8 mouse cellular contexts compared by ENCODE assay signal in the genomic region with DNA sequence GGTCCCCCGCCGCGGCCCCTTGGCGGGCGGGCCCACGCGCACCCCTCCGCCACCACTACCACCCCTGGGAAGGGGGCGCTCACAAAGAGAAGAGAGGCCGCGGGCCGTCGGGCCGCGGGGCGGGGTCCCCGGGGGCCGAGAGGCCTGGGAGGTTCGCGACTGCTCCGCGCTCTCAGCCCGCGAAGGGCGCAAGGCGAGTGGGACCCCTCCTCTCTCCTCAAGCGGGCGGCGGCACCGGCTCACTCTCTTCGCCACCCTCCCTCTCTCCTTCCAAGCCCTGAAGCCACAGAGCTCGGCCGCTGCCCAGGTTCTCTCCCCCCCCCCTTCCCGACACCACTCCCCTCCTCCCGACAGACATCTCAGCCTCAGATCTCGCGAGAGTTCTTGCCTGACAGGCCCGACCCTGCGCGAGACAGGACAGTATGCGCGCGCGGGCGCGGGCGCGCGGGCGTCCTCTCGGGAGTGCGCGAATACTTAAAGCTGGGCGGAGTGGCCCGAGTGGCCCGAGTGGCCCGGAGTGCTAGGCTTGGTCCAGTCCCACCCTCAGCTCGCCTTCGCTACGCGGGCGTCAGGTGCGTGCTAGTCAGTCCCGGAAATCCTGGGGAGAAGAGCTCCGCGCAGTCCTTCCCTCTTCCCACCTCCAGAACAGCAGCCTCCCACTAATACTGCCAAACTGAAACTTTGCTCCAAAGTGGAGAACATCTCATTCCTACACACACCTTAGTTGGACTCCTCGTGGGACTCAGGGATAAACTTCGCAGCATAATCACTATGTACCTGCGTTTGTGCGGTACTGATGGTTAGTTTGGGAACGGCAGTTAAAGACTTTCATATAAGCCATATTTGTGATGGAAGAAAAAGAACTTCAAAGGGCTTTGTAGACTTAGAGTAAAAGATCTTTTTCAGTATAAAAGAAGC. TPM values are rescaled to one million over a fixed set of nuclear protein-coding genes. Genes with fewer than 3 reads are reported as not detected.
A peak's percentile ranks its signal among the peaks of the same experiment; 100 is the strongest.
DNase-seq lines count a peak whose midpoint lies in the region; ATAC-seq and TF ChIP-seq lines count a peak whose summit lies in the region.

Taok1 (minus strand) TSS at position 278 of the 918 bp plus-strand sequence.

- TF ChIP-seq POLR2A in bone marrow macrophage, adult 2 months (IDR thresholded peaks at IDR 0.05; ENCODE audit: borderline replicate concordance, low read depth, low read length): peak; percentile 86
- TF ChIP-seq POLR2A in embryonic fibroblast, embryonic 13.5 days (IDR thresholded peaks at IDR 0.05; ENCODE audit: low read depth, low read length): peak; percentile 83

- H3K27me3 ChIP-seq in kidney, embryonic 14.5 days (ENCODE audit: control insufficient read depth, insufficient read depth, low read length): no peaks in the 10 kb centered on the region
- no peaks in the 10 kb centered on the region for H3K27me3 ChIP-seq in limb, embryonic 15.5 days

- H3K36me3 ChIP-seq in kidney, embryonic 14.5 days (ENCODE audit: control insufficient read depth, insufficient read depth, low read length): 0 out of 2 replicates have a peak, but pooled peaks cover 4% of the 10 kb centered on the region
- no peaks in the 10 kb centered on the region for H3K36me3 ChIP-seq in limb, embryonic 15.5 days

- peak within 1 kb of the TSS; percentile 100 for H3K9ac ChIP-seq in kidney, embryonic 14.5 days (ENCODE audit: low read depth, low read length)
- peak within 1 kb of the TSS; percentile 99 for H3K9ac ChIP-seq in limb, embryonic 15.5 days

- H3K4me2 ChIP-seq in kidney, embryonic 14.5 days (replicated peaks; ENCODE audit: low read depth, low read length): peak within 1 kb of the TSS; percentile 58
- H3K4me2 ChIP-seq in limb, embryonic 15.5 days: peak within 1 kb of the TSS; percentile 79

- H3K27ac ChIP-seq in bone marrow macrophage, adult 2 months (ENCODE audit: insufficient read depth, low read depth, low read length): peak within 1 kb of the TSS; percentile 72
- H3K27ac ChIP-seq in embryonic fibroblast, embryonic 13.5 days (ENCODE audit: insufficient read depth, low read length): peak within 1 kb of the TSS; percentile 62
- peak within 1 kb of the TSS; percentile 97 for H3K27ac ChIP-seq in kidney, embryonic 14.5 days (ENCODE audit: low read depth, low read length)
- H3K27ac ChIP-seq in limb, embryonic 15.5 days: peak within 1 kb of the TSS; percentile 97

- peak; percentile 98 for DNase-seq in A20 (ENCODE audit: low read depth, low spot score)
- peak; percentile 96 for DNase-seq in heart, adult 9 months (ENCODE audit: low spot score in 2 of 2)
- DNase-seq in monocyte, adult 2 months (ENCODE audit: low read depth in 1 of 2, low spot score in 2 of 2): peak; percentile 86 to 87
- peak; percentile 96 to 97 for DNase-seq in spleen, postnatal 36 days (ENCODE audit: low spot score in 2 of 2)

- H3K4me1 ChIP-seq in bone marrow macrophage, adult 2 months (ENCODE audit: control insufficient read depth, insufficient read depth, low read length): peaks cover 12% of the 10 kb centered on the region
- H3K4me1 ChIP-seq in embryonic fibroblast, embryonic 13.5 days (ENCODE audit: control insufficient read depth, insufficient read depth, low read length): peaks cover 2% of the 10 kb centered on the region; the same call in 1 of the 2 replicates
- peaks cover 9% of the 10 kb centered on the region; the same call in 1 of the 2 replicates for H3K4me1 ChIP-seq in kidney, embryonic 14.5 days (ENCODE audit: control insufficient read depth, insufficient read depth, low read length)
- H3K4me1 ChIP-seq in limb, embryonic 15.5 days: peaks cover 9% of the 10 kb centered on the region; the same call in 1 of the 2 replicates

- H3K9me3 ChIP-seq in kidney, embryonic 14.5 days (ENCODE audit: control insufficient read depth, low read length): no peaks in the 10 kb centered on the region
- no peaks in the 10 kb centered on the region for H3K9me3 ChIP-seq in limb, embryonic 15.5 days

- H3K4me3 ChIP-seq in bone marrow macrophage, adult 2 months (ENCODE audit: insufficient read depth, low read length): peak within 1 kb of the TSS; percentile 77
- peak within 1 kb of the TSS; percentile 63 for H3K4me3 ChIP-seq in embryonic fibroblast, embryonic 13.5 days (ENCODE audit: insufficient read depth, low read length)
- H3K4me3 ChIP-seq in kidney, embryonic 14.5 days (ENCODE audit: low read length): peak within 1 kb of the TSS; percentile 99
- H3K4me3 ChIP-seq in limb, embryonic 15.5 days: peak within 1 kb of the TSS; percentile 98

- 1% methylated on average over 65 of the region's 71 CpGs for WGBS in kidney, embryonic 14.5 days
- WGBS in limb, embryonic 15.5 days: under 1% methylated on average over 60 of the region's 71 CpGs

- ATAC-seq in kidney, embryonic 14.5 days (ENCODE audit: low FRiP score, low TSS enrichment): peak; percentile 95
- peak; percentile 90 for ATAC-seq in limb, embryonic 15.5 days (ENCODE audit: insufficient number of reproducible peaks, low FRiP score, low TSS enrichment, low read depth)

- no peak for TF ChIP-seq CTCF in bone marrow macrophage, adult 2 months (IDR thresholded peaks at IDR 0.05; ENCODE audit: low read depth, low read length)
- TF ChIP-seq CTCF in embryonic fibroblast, embryonic 13.5 days (IDR thresholded peaks at IDR 0.05; ENCODE audit: borderline replicate concordance, insufficient read depth, low read length): no peak

RNA-seq across cellular contexts. Expression of gene Taok1, which starts in this region (rescaled TPM):
- polyA plus RNA-seq in bone marrow macrophage, adult 2 months (2012; ENCODE audit: insufficient read depth, insufficient read length, missing spikeins): 38.5 and 40.3 TPM in 2 replicates
- polyA plus RNA-seq in embryonic fibroblast, embryonic 13.5 days (2011; ENCODE audit: insufficient read length, low read depth, missing spikeins): 62.1 and 64.5 TPM in 2 replicates
- polyA plus RNA-seq in kidney, embryonic 14.5 days (2014; fragmentation: Nextera tagmentation; extraction: Ambion mirVana): 21.4 and 23.7 TPM in 2 replicates
- polyA plus RNA-seq in limb, embryonic 15.5 days (2015; fragmentation: Nextera tagmentation; extraction: Ambion mirVana): 12.4 and 13.3 TPM in 2 replicates

Comparison
In these comparisons a context has a peak if more than half of its experiments do, and no peak if none do; other contexts are left out.
1. Peak in every context shown above with its lines: DNase-seq, ATAC-seq, H3K4me3 ChIP-seq and H3K27ac ChIP-seq.